Mouse (Mus musculus) lung, embryonic 16.5 days (tissue): Measurements from ENCODE around the gene Oxsr1. TPM values are rescaled to one million over a fixed set of nuclear protein-coding genes. Genes with fewer than 3 reads are reported as not detected.
A peak's percentile ranks its signal among the peaks of the same experiment; 100 is the strongest.

Experiments
- ATAC-seq: fragments of 200-750 bp; cut with Nextera tagmentation; 2 replicates; pipeline ENCODE4 v1.8.0; 2017; ENCODE audit warnings: low read depth, mild to moderate bottlenecking, moderate library complexity
- H3K27ac ChIP-seq: fragments of 300-500 bp; sonication (generic); 2 replicates; pipeline ENCODE4 v1.5.1; 2014; ENCODE audit warnings: mild to moderate bottlenecking, control low read depth, low read length
- H3K27me3 ChIP-seq: fragments of 300-500 bp; sonication (generic); 2 replicates; pipeline ENCODE4 v1.6.1; 2014; ENCODE audit warnings: low read depth, low read length, mixed read lengths; ENCODE audit not compliant: control insufficient read depth, insufficient read depth
- H3K36me3 ChIP-seq: fragments of 300-500 bp; sonication (generic); 2 replicates; pipeline ENCODE4 v1.6.1; 2014; ENCODE audit warnings: low read length; ENCODE audit not compliant: control insufficient read depth, insufficient read depth
- H3K4me1 ChIP-seq: fragments of 300-500 bp; sonication (generic); replicated peaks from 2 replicates; pipeline ENCODE4 v1.6.1; 2014; ENCODE audit warnings: low read length, mixed read lengths; ENCODE audit not compliant: control insufficient read depth, insufficient read depth
- H3K4me2 ChIP-seq: fragments of 300-500 bp; sonication (generic); 2 replicates; pipeline ENCODE4 v1.6.1; 2014; ENCODE audit warnings: low read depth, low read length, control low read depth
- H3K4me3 ChIP-seq: fragments of 300-500 bp; sonication (generic); 2 replicates; pipeline ENCODE4 v1.5.1; 2014; ENCODE audit warnings: mild to moderate bottlenecking, low read length, control low read depth
- H3K9ac ChIP-seq: fragments of 300-500 bp; sonication (generic); 2 replicates; pipeline ENCODE4 v1.6.1; 2014; ENCODE audit warnings: low read length, control low read depth
- H3K9me3 ChIP-seq: fragments of 300-500 bp; sonication (generic); 2 replicates; pipeline ENCODE4 v1.6.1; 2016; ENCODE audit warnings: low read length; ENCODE audit not compliant: control insufficient read depth
- WGBS: fragments of 180-500 bp; shearing (Covaris S2); extraction: QIAGEN DNeasy Blood & Tissue Kit; methylation state at CpG from one replicate; pipeline ENCODE4 v1.1.7; 2014; 5-methylcytosine and 5-hydroxymethylcytosine counted together
- polyA plus RNA-seq: library from polyadenylated mRNA; unstranded; fragments of >200 nt; fragmentation: Nextera tagmentation; extraction: Ambion mirVana; gene quantifications from 2 replicates; pipeline ENCODE4 v1.2.1, GENCODE M21; 2015

Oxsr1 gene
- polyA plus RNA-seq, 1 experiment from 2014 or later, result 9.3 TPM

GRCm38 (mm10) chr9:119201653-119202052 lies 120.6 kb downstream of the Oxsr1 start:
- no peak overlapping the region for H3K4me2 ChIP-seq
- no peak for ATAC-seq
- H3K9ac ChIP-seq, result no peak overlapping the region
- no peak overlapping the region for H3K27ac ChIP-seq
- H3K9me3 ChIP-seq, result no peaks in the 10 kb centered on the region
- no peaks in the 10 kb centered on the region for H3K27me3 ChIP-seq
- no peak overlapping the region for H3K4me3 ChIP-seq
- WGBS, result 80% methylated on average over 5 of the region's 5 CpGs
- H3K4me1 ChIP-seq, result no peaks in the 10 kb centered on the region
- no peaks in the 10 kb centered on the region for H3K36me3 ChIP-seq

DNA sequence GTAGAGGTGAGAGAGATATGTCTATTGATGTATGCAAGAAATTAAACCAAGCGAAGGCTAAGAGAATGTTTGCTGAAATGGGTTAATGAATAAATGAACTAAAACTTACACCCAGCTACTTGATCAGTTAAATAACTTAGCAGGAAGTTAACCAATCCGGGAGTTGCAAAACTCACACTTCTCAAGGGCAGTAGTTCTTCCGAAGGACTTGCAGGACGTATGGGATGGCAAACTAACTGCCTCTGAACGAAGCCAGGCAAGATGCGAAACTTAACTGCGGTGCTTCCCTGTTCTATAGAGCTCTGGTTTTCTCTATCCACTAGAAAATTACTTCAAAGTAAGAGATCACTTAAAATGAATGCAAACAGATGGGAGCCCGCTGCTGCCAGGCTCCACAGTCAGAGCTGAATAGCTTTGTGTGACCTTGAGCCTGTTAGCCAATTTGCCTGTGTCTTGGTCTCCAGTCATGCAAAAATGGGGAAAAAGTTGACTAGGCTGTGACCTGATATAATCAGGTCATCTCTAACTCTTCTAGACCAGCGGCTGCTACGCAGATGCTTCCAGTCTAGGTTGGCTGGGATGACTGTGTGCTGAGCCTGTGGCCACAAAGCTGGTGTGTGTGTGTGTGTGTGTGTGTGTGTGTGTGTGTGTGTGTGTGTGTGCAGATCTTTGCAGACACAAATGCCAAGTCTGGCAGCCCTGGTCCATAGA lies 122.9 kb downstream of the Oxsr1 start:
- Histone ChIP-seq H3K9ac (no peak overlapping the region), H3K27me3 (no peaks in the 10 kb centered on the region)
- no peak for ATAC-seq

DNA sequence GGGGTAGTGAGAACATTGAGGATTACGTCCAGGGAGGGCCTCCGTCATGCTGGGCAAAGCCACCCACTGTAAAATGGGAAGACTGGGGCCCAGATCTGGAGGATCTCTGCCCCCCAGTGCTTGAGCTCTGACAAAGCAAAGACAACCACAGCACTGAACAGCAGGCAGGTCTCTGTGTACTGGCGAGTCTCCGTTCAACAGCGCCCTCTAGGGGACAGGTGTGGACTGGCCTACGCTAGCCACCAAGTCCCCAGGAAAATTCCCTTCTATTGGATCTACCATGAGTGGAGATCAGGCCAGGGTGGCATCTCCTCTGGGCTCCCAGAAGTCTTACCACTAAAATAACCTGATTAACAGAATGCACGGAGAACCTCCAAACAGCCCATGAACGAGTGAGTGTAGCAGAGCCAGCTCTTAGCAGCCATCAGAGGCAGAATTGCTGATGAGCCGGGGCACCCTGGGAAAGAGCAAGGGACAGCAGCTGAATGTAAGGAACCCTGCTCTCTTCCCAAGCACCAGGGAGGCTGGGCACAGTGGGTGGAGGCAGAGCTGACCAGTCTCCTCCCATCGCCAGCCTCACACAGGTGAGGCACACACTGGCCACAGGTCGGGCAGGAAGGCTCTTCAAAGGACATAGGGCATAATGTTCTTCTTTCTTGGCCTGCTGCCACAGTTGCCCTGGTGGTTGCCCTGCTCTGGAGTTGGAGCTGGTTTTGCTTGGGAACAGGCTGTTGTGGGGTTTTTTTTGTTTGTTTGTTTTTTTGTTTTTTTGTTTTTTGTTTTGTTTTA lies 129.8 kb downstream of the Oxsr1 start:
- Histone ChIP-seq H3K4me2 (no peak overlapping the region), H3K4me1 (no peaks in the 10 kb centered on the region), H3K27me3 (no peaks in the 10 kb centered on the region), H3K36me3 (no peaks in the 10 kb centered on the region), H3K4me3 (no peak overlapping the region), H3K27ac (no peak overlapping the region), H3K9ac (no peak overlapping the region), H3K9me3 (no peaks in the 10 kb centered on the region)
- peak; percentile 59; the same call in 1 of the 2 replicates for ATAC-seq
- WGBS, result 32% methylated on average over 11 of the region's 11 CpGs

More for the DNA sequence above, 122.9 kb downstream of the Oxsr1 start:
- no peak overlapping the region for H3K27ac ChIP-seq
- no peaks in the 10 kb centered on the region for H3K9me3 ChIP-seq
- no peaks in the 10 kb centered on the region for H3K36me3 ChIP-seq
- 57% methylated on average over 10 of the region's 10 CpGs for WGBS
- no peaks in the 10 kb centered on the region for H3K4me1 ChIP-seq
- no peak overlapping the region for H3K4me3 ChIP-seq
- no peak overlapping the region for H3K4me2 ChIP-seq

Other genes with a start within 250 kb of the Oxsr1 start
- 17.2 and 18.6 TPM in 2 replicates for gene Plcd1, start 228.9 kb downstream of the Oxsr1 start, polyA plus RNA-seq
- gene Dlec1, start 219.9 kb downstream of the Oxsr1 start, polyA plus RNA-seq, result 2.1 and 2.4 TPM in 2 replicates
- gene Acaa1b, start 165.3 kb downstream of the Oxsr1 start, polyA plus RNA-seq, result 1.3 and 2.5 TPM in 2 replicates
- not detected in 2 replicates for gene Gm47289, start 163.3 kb downstream of the Oxsr1 start, polyA plus RNA-seq
- not detected in 2 replicates for gene Slc22a13, start 113.3 kb downstream of the Oxsr1 start, polyA plus RNA-seq
- gene Acaa1a, start 17.2 kb upstream of the Oxsr1 start, polyA plus RNA-seq, result 111 and 123 TPM in 2 replicates
- gene Myd88, start 19.0 kb upstream of the Oxsr1 start, polyA plus RNA-seq, result 36.5 and 36.9 TPM in 2 replicates
- 5.1 and 5.2 TPM in 2 replicates for gene Xylb, start 35.0 kb upstream of the Oxsr1 start, polyA plus RNA-seq
- 0.06 and 0.13 TPM in 2 replicates for gene Slc22a14, start 43.1 kb upstream of the Oxsr1 start, polyA plus RNA-seq
- gene Acvr2b, start 79.7 kb upstream of the Oxsr1 start, polyA plus RNA-seq, result 7.1 and 10.8 TPM in 2 replicates
- 23.5 and 27.3 TPM in 2 replicates for gene Exog, start 122.5 kb upstream of the Oxsr1 start, polyA plus RNA-seq